Mouse (Mus musculus) CH12.LX (cell line): ENCODE data around the gene Fnbp1. TPM values are rescaled to one million over a fixed set of nuclear protein-coding genes. Genes with fewer than 3 reads are reported as not detected.

Source experiments
- DNase-seq: peaks from one replicate; pipeline ENCODE4 v3.0.0-alpha.2; 2013; ENCODE audit errors: extremely low read depth
- H3K27ac ChIP-seq: 2 replicates; pipeline ENCODE4 v1.5.1; 2012; ENCODE audit warnings: low read depth, mild to moderate bottlenecking, control low read depth, moderate library complexity; ENCODE audit not compliant: insufficient read depth
- H3K27me3 ChIP-seq: replicated peaks from 2 replicates; pipeline ENCODE3; 2012; ENCODE audit warnings: inconsistent platforms
- H3K36me3 ChIP-seq, 2 experiments: replicated peaks in 1 of 2; 2 replicates each; pipeline versions ENCODE3 to v1.6.1; 2012; ENCODE audit warnings: inconsistent platforms in 1 of 2, low read length in 1 of 2, mild to moderate bottlenecking in 1 of 2, mixed read lengths in 1 of 2, moderate library complexity in 1 of 2; ENCODE audit not compliant: control insufficient read depth in 1 of 2, insufficient read depth in 1 of 2
- H3K4me1 ChIP-seq, 2 experiments: 2 replicates each; pipeline ENCODE4 v1.6.1; 2012; ENCODE audit warnings: inconsistent platforms in 1 of 2, moderate library complexity in 1 of 2; ENCODE audit not compliant: insufficient read depth in 2 of 2, control insufficient read depth in 1 of 2
- H3K4me2 ChIP-seq: 2 replicates; pipeline ENCODE4 v1.6.1; 2012; ENCODE audit warnings: low read depth, mild to moderate bottlenecking, control low read depth; ENCODE audit not compliant: poor library complexity, insufficient read depth, severe bottlenecking
- H3K4me3 ChIP-seq, 3 experiments: fragments of 150-350 bp in 1 of 3; sonication (generic) in 1 of 3; replicated peaks in 1 of 3; 2 replicates each; pipeline versions ENCODE3 to v1.5.1; 2011 to 2012; ENCODE audit warnings: low read depth in 2 of 3, low read length in 2 of 3, mild to moderate bottlenecking in 2 of 3, moderate library complexity in 2 of 3, control low read depth in 1 of 3, improper control_type of control experiment in 1 of 3, inconsistent platforms in 1 of 3, mixed read lengths in 1 of 3; ENCODE audit not compliant: poor library complexity in 1 of 3
- H3K79me2 ChIP-seq: replicated peaks from 2 replicates; pipeline ENCODE4 v1.6.1; 2012; ENCODE audit warnings: mild to moderate bottlenecking, moderate library complexity; ENCODE audit not compliant: control insufficient read depth, poor library complexity, insufficient read depth, severe bottlenecking; ENCODE audit errors: extremely low read depth
- H3K9ac ChIP-seq: 2 replicates; pipeline ENCODE4 v1.6.1; 2012; ENCODE audit warnings: low read depth, mild to moderate bottlenecking, control low read depth, moderate library complexity; ENCODE audit not compliant: insufficient read depth
- H3K9me3 ChIP-seq: replicated peaks from 2 replicates; pipeline ENCODE3; 2012; ENCODE audit warnings: low read length, inconsistent platforms, mixed read lengths
- CHD1 ChIP-seq: IDR thresholded peaks from 2 replicates; pipeline ENCODE4 v1.6.1; 2012; ENCODE audit warnings: low read depth, low read length, improper control_type of control experiment, inconsistent platforms
- CHD2 ChIP-seq: IDR thresholded peaks from 2 replicates; pipeline ENCODE4 v1.6.1; 2011; ENCODE audit warnings: low read length, improper control_type of control experiment
- ELF1 ChIP-seq: IDR thresholded peaks from 2 replicates; pipeline ENCODE4 v1.6.1; 2014; ENCODE audit warnings: low read depth, mild to moderate bottlenecking, inconsistent platforms, low read length, improper control_type of control experiment
- EP300 ChIP-seq: IDR thresholded peaks from 2 replicates; pipeline ENCODE4 v1.6.1; 2011; ENCODE audit warnings: low read length, improper control_type of control experiment
- ETS1 ChIP-seq: conservative IDR thresholded peaks from 2 replicates; pipeline ENCODE4 v1.6.1; 2012; ENCODE audit warnings: low read depth, mild to moderate bottlenecking, inconsistent platforms, low read length, improper control_type of control experiment, moderate library complexity
- GABPA ChIP-seq: IDR thresholded peaks from 2 replicates; pipeline ENCODE4 v1.6.1; 2012; ENCODE audit warnings: low read depth, low read length, improper control_type of control experiment, inconsistent platforms; ENCODE audit not compliant: insufficient replicate concordance
- KAT2A ChIP-seq: IDR thresholded peaks from 2 replicates; pipeline ENCODE4 v1.6.1; 2012; ENCODE audit warnings: low read length, improper control_type of control experiment, inconsistent platforms; ENCODE audit not compliant: insufficient replicate concordance
- MAX ChIP-seq: IDR thresholded peaks from 2 replicates; pipeline ENCODE4 v1.6.1; 2011; ENCODE audit warnings: low read length, improper control_type of control experiment
- MAZ ChIP-seq: IDR thresholded peaks from 2 replicates; pipeline ENCODE4 v1.6.1; 2012; ENCODE audit warnings: low read depth, mild to moderate bottlenecking, inconsistent platforms, low read length, improper control_type of control experiment, moderate library complexity
- MEF2A ChIP-seq: IDR thresholded peaks from 2 replicates; pipeline ENCODE4 v1.6.1; 2014; ENCODE audit warnings: low read depth, mild to moderate bottlenecking, inconsistent platforms, low read length, improper control_type of control experiment, borderline replicate concordance
- MXI1 ChIP-seq: IDR thresholded peaks from 2 replicates; pipeline ENCODE4 v1.6.1; 2011; ENCODE audit warnings: mild to moderate bottlenecking, low read depth, low read length, improper control_type of control experiment
- MYC ChIP-seq: IDR thresholded peaks from 2 replicates; pipeline ENCODE4 v1.6.1; 2011; ENCODE audit warnings: low read depth, mild to moderate bottlenecking, improper control_type of control experiment, low read length
- NELFE ChIP-seq: IDR thresholded peaks from 2 replicates; pipeline ENCODE4 v1.6.1; 2011; ENCODE audit warnings: low read depth, low read length, improper control_type of control experiment
- PAX5 ChIP-seq: IDR thresholded peaks from 2 replicates; pipeline ENCODE4 v1.6.1; 2012; ENCODE audit warnings: low read length, inconsistent platforms, mixed read lengths
- POLR2AphosphoS2 ChIP-seq: IDR thresholded peaks from 2 replicates; pipeline ENCODE4 v1.6.1; 2011; ENCODE audit warnings: low read depth, low read length, improper control_type of control experiment
- RCOR1 ChIP-seq: conservative IDR thresholded peaks from 2 replicates; pipeline ENCODE4 v1.6.1; 2012; ENCODE audit warnings: low read depth, mild to moderate bottlenecking, inconsistent platforms, low read length, improper control_type of control experiment
- TBP ChIP-seq: conservative IDR thresholded peaks from 2 replicates; pipeline ENCODE4 v1.6.1; 2011; ENCODE audit warnings: low read depth, low read length, improper control_type of control experiment
- ZC3H11A ChIP-seq: IDR thresholded peaks from 2 replicates; pipeline ENCODE4 v1.6.1; 2012; ENCODE audit warnings: low read depth, mild to moderate bottlenecking, inconsistent platforms, low read length, improper control_type of control experiment
- ZKSCAN1 ChIP-seq: IDR thresholded peaks from 2 replicates; pipeline ENCODE4 v1.6.1; 2012; ENCODE audit warnings: low read depth, inconsistent platforms, low read length, improper control_type of control experiment, borderline replicate concordance
- ZMIZ1 ChIP-seq: IDR thresholded peaks from 2 replicates; pipeline ENCODE4 v1.6.1; 2012; ENCODE audit warnings: low read depth, mild to moderate bottlenecking, inconsistent platforms, low read length, improper control_type of control experiment
- dilution Hi-C: fragments of 300-500 bp; cut with MboI; formaldehyde crosslinking; loops from 2 replicates; pipeline ENCODE4 v1.14.3; 2020; ENCODE audit warnings: low sequenced_read_pairs; ENCODE audit not compliant: extremely low pct_unique_long_range_greater_than_20kb, extremely low pct_ligation_motif_present
- in situ Hi-C: fragments of 300-500 bp; cut with MboI; formaldehyde crosslinking; loops from 3 replicates; pipeline ENCODE4 v1.14.3; 2019; ENCODE audit warnings: low sequenced_read_pairs, low pct_ligation_motif_present, low pct_unique_long_range_greater_than_20kb, mixed read lengths
- polyA plus RNA-seq: library from polyadenylated mRNA; unstranded; fragments of >175 nt; gene quantifications from 2 replicates; pipeline ENCODE4 v1.2.1, GENCODE M21; 2012; ENCODE audit warnings: low read depth; ENCODE audit not compliant: insufficient read length
- total RNA-seq, 2 experiments: library from RNA; depleted of rRNA; stranded (reverse); fragments of 300-350 nt in 1 of 2; fragments of >200 nt in 1 of 2; gene quantifications; 2 replicates each; pipeline ENCODE4 v1.2.3; 2012 to 2014

Fnbp1 gene
- total and polyA plus RNA-seq, 3 experiments: 29.6 to 133 (median 50.5) TPM

DNA sequence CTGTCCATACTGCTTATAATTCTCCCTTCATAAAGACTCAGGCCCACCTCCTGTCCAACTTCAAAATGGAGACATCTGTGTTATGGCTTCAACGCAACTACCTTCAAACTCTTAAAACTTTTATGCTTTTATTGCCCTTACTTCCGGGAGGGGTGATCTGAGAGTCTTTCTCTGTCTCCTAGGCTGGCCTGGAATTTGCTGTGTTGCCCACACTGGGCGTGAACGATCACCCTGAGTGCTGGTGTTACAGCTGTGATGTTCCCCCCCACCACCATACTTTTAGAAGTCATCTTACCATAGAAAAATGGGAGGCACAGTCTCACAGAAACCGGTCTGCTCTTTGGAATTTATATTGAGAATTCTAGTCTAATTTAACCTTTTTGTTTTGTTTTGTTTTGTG is 64.2 kb downstream of the Fnbp1 start:
- Histone ChIP-seq H3K79me2 (peaks cover 9% of the 10 kb centered on the region; the same call in 1 of the 2 replicates), H3K4me2 (no peak overlapping the region), H3K4me3 (no peak overlapping the region), H3K9me3 (peaks cover 7% of the 10 kb centered on the region), H3K27ac (no peak overlapping the region; the same call in 1 of the 2 replicates), H3K27me3 (no peaks in the 10 kb centered on the region), H3K36me3 (peaks cover 59 to 86% of the 10 kb centered on the region in 2 experiments), H3K9ac (no peak overlapping the region), H3K4me1 (peaks cover 26 to 88% of the 10 kb centered on the region in 2 experiments)
- TF ChIP-seq RCOR1 (no peak), CHD2 (no peak), EP300 (no peak), ZMIZ1 (no peak), TBP (no peak), ZC3H11A (no peak), NELFE (no peak), ETS1 (no peak), PAX5 (no peak), POLR2AphosphoS2 (no peak), ELF1 (no peak), MXI1 (no peak), MEF2A (no peak), KAT2A (no peak), CHD1 (no peak)
- in situ Hi-C loops (no loop called here), dilution Hi-C loops (no loop called here)
- DNase-seq: no peak

DNA sequence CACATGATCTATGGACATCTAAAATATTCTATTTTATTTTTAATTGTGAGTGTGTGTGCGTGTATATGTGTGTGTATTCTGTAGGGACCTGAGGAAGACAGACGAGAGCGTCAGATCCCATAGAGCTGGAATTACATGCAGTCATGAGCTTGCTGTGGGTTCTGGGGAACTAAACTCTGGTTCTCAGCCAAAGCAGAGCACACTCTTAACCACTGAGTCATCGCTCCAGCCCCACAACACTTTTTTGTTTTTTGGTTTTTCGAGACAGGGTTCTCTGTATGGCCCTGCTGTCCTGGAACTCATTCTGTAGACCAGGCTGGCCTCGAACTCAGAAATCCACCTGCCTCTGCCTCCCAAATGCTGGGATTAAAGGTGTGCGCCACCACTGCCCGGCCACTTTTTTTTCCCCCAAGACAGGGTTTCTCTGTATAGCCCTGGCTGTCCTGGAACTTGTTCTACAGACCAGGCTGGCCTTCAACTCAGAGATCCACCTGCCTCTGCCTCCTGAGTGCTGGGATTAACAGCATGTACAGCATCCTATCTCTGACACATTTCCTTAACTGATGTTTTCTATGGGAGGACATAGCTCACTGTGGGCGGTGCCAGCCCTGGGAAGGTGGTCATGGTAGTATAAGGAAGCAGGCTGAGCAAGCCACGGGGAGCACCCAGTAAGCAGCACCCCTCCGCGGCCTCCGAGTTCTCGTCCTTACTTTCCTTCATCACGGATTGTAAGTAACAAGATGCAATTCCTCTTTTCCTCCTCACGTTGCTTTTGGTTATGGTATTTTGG is 65.3 kb downstream of the Fnbp1 start:
- in situ Hi-C loops: no loop called here
- H3K9me3 ChIP-seq: peaks cover 10% of the 10 kb centered on the region
- H3K27ac ChIP-seq: peak overlapping the region; percentile 52
- peaks cover 21 to 78% of the 10 kb centered on the region in 2 experiments for H3K4me1 ChIP-seq
- dilution Hi-C loops: no loop called here
- peaks cover 5% of the 10 kb centered on the region; the same call in 1 of the 2 replicates for H3K79me2 ChIP-seq
- no peaks in the 10 kb centered on the region for H3K27me3 ChIP-seq
- no peak for DNase-seq
- no peak overlapping the region for H3K4me3 ChIP-seq
- H3K36me3 ChIP-seq: peaks cover 61 to 90% of the 10 kb centered on the region in 2 experiments
- H3K4me2 ChIP-seq: no peak overlapping the region
- TF ChIP-seq MAX: no peak
- TF ChIP-seq RCOR1: no peak
- TF ChIP-seq MXI1: no peak
- TF ChIP-seq GABPA: no peak
- no peak for TF ChIP-seq ZKSCAN1
- no peak for TF ChIP-seq MAZ
- TF ChIP-seq CHD1: no peak
- TF ChIP-seq MYC: no peak
- H3K9ac ChIP-seq: no peak overlapping the region
